Mouse (Mus musculus) limb, embryonic 14.5 days (tissue): ENCODE data around the gene Abcc12. TPM values are rescaled to one million over a fixed set of nuclear protein-coding genes. Genes with fewer than 3 reads are reported as not detected.

ENCODE experiments used
- ATAC-seq: fragments of 200-750 bp; cut with Nextera tagmentation; 2 replicates; pipeline ENCODE4 v1.8.0; 2017; ENCODE audit warnings: low read depth, moderate number of reproducible peaks, moderate TSS enrichment; ENCODE audit not compliant: low FRiP score
- DNase-seq: peaks from one replicate; pipeline ENCODE4 v3.0.0-alpha.2; 2015; ENCODE audit warnings: low spot score
- H3K27ac ChIP-seq: fragments of 300-500 bp; sonication (generic); replicated peaks from 2 replicates; pipeline ENCODE4 v1.5.1; 2014; ENCODE audit warnings: low read depth, mild to moderate bottlenecking, low read length, moderate library complexity, mixed read lengths
- H3K27me3 ChIP-seq: fragments of 300-500 bp; sonication (generic); 2 replicates; pipeline ENCODE4 v1.6.1; 2014; ENCODE audit warnings: low read length, mixed read lengths; ENCODE audit not compliant: control insufficient read depth, insufficient read depth
- H3K36me3 ChIP-seq: fragments of 300-500 bp; sonication (generic); 2 replicates; pipeline ENCODE4 v1.6.1; 2014; ENCODE audit warnings: mild to moderate bottlenecking, low read length, moderate library complexity, mixed read lengths; ENCODE audit not compliant: control insufficient read depth, insufficient read depth
- H3K4me1 ChIP-seq: fragments of 300-500 bp; sonication (generic); 2 replicates; pipeline ENCODE4 v1.6.1; 2014; ENCODE audit warnings: antibody characterized with exemption, low read length, mixed read lengths; ENCODE audit not compliant: control insufficient read depth, insufficient read depth
- H3K4me2 ChIP-seq: fragments of 300-500 bp; sonication (generic); replicated peaks from 2 replicates; pipeline ENCODE4 v1.6.1; 2014; ENCODE audit warnings: low read depth, mild to moderate bottlenecking, low read length, moderate library complexity; ENCODE audit not compliant: severe bottlenecking
- H3K4me3 ChIP-seq: fragments of 300-500 bp; sonication (generic); replicated peaks from 2 replicates; pipeline ENCODE4 v1.5.1; 2014; ENCODE audit warnings: low read length
- H3K9ac ChIP-seq: fragments of 300-500 bp; sonication (generic); 2 replicates; pipeline ENCODE4 v1.6.1; 2014; ENCODE audit warnings: mild to moderate bottlenecking, low read depth, low read length, moderate library complexity; ENCODE audit not compliant: severe bottlenecking
- H3K9me3 ChIP-seq: fragments of 300-500 bp; sonication (generic); 2 replicates; pipeline ENCODE4 v1.6.1; 2016; ENCODE audit warnings: low read length; ENCODE audit not compliant: control insufficient read depth
- POLR2A ChIP-seq: fragments of 200-500 bp; IDR thresholded peaks from 2 replicates; pipeline ENCODE4 v1.8.0; 2012; ENCODE audit warnings: inconsistent platforms, mild to moderate bottlenecking, moderate library complexity, borderline replicate concordance; ENCODE audit not compliant: insufficient read depth, insufficient read length; ENCODE audit errors: extremely low read depth
- WGBS: fragments of 180-500 bp; shearing (Covaris S2); extraction: QIAGEN DNeasy Blood & Tissue Kit; methylation state at CpG from one replicate; pipeline ENCODE4 v1.1.7; 2014; 5-methylcytosine and 5-hydroxymethylcytosine counted together
- polyA plus RNA-seq, 2 experiments: library from polyadenylated mRNA; depleted of rRNA in 1 of 2; stranded (reverse) in 1 of 2; unstranded in 1 of 2; fragments of >200 nt; fragmentation: Nextera tagmentation in 1 of 2; extraction: Ambion mirVana in 1 of 2; gene quantifications; 2 replicates each; pipeline versions ENCODE4 v1.2.1 to v1.2.3; 2012 to 2014

Gene Abcc12
- polyA plus RNA-seq, 2 experiments: 0.12 to 0.78 TPM

DNA sequence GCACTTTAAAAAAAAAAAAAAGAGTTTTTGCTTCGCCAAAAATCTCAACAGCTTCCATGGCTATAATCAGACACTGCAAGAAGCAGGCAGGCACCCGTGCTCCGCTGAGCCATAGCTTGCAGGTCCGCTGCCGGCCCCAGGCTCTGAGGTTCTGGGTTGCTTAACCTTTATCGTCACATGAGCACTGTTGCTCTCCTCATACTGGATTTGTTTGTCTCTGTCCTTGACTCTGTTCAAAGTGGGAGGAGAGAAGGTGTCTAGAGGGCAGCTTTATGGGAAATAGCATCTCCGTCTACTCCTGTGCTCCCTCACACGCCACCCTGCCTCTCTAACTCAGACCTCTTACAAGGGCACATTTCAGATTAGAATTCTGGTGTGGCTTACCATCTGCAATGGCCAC lies 1.8 kb downstream of the Abcc12 start:
- Histone ChIP-seq H3K4me2 (no peak overlapping the region), H3K27ac (no peak overlapping the region), H3K9me3 (no peaks in the 10 kb centered on the region), H3K9ac (no peak overlapping the region), H3K4me1 (peaks cover 8% of the 10 kb centered on the region; the same call in 1 of the 2 replicates), H3K36me3 (no peaks in the 10 kb centered on the region), H3K4me3 (no peak overlapping the region), H3K27me3 (no peaks in the 10 kb centered on the region)
- 65% methylated on average over 8 of the region's 8 CpGs for WGBS
- no peak for DNase-seq
- no peak for ATAC-seq
- TF ChIP-seq POLR2A: no peak

DNA sequence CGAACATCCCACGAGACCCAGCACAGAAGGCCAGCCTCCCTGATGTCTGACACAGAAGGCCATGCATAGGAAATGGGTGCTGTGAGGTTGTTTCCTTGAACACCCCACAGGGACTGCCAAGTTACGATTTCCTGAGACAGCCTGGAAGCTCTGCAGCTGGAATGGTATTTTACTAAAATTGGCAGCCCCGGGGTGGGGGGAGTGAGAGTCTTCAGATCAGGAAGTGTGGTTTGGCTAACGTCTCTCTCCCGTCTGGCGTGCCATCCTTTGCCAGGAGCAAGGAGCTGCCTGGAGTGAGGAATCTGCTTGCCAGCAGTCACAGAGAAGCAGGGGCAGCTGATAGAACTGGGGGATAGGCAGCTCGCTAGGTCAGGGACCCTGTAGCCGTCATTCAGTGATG lies 2.4 kb downstream of the Abcc12 start:
- H3K27me3 ChIP-seq: no peaks in the 10 kb centered on the region
- H3K9ac ChIP-seq: no peak overlapping the region
- no peak for TF ChIP-seq POLR2A
- 30% methylated on average over 9 of the region's 9 CpGs for whole genome bisulfite sequencing
- no peak overlapping the region for H3K4me2 ChIP-seq
- no peak for ATAC-seq
- peaks cover 8% of the 10 kb centered on the region; the same call in 1 of the 2 replicates for H3K4me1 ChIP-seq
- H3K27ac ChIP-seq: no peak overlapping the region
- no peak overlapping the region for H3K4me3 ChIP-seq
- DNase-seq: no peak
- H3K36me3 ChIP-seq: no peaks in the 10 kb centered on the region
- H3K9me3 ChIP-seq: no peaks in the 10 kb centered on the region

DNA sequence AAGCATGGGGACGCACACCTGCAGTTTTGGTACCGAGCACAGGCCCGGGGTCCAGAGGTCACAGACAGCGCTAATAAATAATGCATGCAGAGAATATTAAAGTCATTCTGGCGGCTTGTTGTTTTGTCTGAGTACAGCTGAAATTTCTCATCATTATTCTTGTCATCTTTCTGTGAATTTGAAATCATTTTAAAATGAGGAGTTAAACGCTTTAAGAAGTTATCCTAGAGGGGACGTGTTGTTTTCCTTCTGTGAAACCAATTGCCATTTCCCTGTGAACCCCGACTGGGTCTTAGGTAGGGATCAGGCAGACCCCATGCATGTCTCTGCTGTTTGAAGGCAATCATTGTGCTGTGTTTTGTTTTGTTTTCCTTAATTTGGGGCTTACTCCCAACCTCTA lies 2.9 kb downstream of the Abcc12 start:
- WGBS: 73% methylated on average over 8 of the region's 8 CpGs
- H3K4me3 ChIP-seq: no peak overlapping the region
- no peak overlapping the region for H3K9ac ChIP-seq
- no peak for TF ChIP-seq POLR2A
- no peak overlapping the region for H3K27ac ChIP-seq
- H3K4me2 ChIP-seq: no peak overlapping the region
- DNase-seq: no peak
- H3K36me3 ChIP-seq: no peaks in the 10 kb centered on the region
- H3K9me3 ChIP-seq: no peaks in the 10 kb centered on the region
- ATAC-seq: no peak
- peaks cover 8% of the 10 kb centered on the region; the same call in 1 of the 2 replicates for H3K4me1 ChIP-seq
- H3K27me3 ChIP-seq: no peaks in the 10 kb centered on the region

DNA sequence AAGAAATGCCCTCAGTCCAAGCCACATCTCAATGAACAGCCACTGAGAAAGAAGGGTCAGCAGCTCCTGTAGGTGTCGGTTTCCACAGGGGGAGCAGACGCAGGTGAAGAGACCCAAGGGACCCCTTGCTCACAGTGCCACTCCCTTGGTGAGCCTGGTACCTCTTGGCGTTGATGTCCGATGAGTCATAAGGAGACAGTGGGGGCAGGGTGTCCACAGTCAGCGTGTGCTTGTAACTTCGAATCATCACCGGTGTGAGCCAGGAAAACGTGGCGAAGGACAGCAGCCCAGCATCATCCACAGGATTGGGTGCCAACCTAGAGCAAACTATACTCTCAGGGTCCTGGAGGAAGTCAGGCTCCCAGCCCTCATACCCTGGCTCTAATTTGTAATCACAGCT lies 16.8 kb downstream of the Abcc12 start:
- Histone ChIP-seq H3K27me3 (no peaks in the 10 kb centered on the region), H3K36me3 (no peaks in the 10 kb centered on the region)
- WGBS: 87% methylated on average over 9 of the region's 9 CpGs

DNA sequence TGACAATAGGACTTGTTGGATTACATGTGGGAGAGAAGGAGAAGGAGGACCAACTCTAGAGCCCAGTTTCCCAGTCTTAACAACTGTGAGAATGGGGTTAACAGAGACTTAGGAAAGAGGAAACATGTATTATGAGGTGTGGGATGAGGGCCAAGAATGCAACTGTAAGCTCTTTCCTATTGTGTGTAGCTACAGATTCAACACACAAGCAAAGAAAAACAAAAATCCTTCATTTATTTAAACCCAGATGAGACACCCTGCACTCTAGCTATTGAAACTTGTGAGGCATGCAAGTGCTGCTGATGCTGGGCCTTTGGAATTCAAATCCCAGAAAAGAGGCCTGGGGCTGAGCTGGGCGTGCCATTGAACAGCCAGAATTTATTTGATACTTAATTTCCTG lies 18.7 kb downstream of the Abcc12 start:
- Histone ChIP-seq H3K9ac (no peak overlapping the region), H3K4me3 (no peak overlapping the region), H3K27ac (peak overlapping the region; percentile 45), H3K9me3 (no peaks in the 10 kb centered on the region), H3K36me3 (no peaks in the 10 kb centered on the region), H3K4me2 (no peak overlapping the region), H3K27me3 (no peaks in the 10 kb centered on the region), H3K4me1 (peaks cover 6% of the 10 kb centered on the region; the same call in 1 of the 2 replicates)
- WGBS: 29% methylated on average over 1 of the region's 1 CpGs
- TF ChIP-seq POLR2A: no peak
- ATAC-seq (no peak), DNase-seq (peak; percentile 29)

More for the DNA sequence above, 16.8 kb downstream of the Abcc12 start:
- DNase-seq (no peak), ATAC-seq (no peak)
- TF ChIP-seq POLR2A: no peak
- Histone ChIP-seq H3K9ac (no peak overlapping the region), H3K4me1 (peaks cover 6% of the 10 kb centered on the region; the same call in 1 of the 2 replicates), H3K4me2 (no peak overlapping the region), H3K4me3 (no peak overlapping the region), H3K27ac (no peak overlapping the region), H3K9me3 (no peaks in the 10 kb centered on the region)

DNA sequence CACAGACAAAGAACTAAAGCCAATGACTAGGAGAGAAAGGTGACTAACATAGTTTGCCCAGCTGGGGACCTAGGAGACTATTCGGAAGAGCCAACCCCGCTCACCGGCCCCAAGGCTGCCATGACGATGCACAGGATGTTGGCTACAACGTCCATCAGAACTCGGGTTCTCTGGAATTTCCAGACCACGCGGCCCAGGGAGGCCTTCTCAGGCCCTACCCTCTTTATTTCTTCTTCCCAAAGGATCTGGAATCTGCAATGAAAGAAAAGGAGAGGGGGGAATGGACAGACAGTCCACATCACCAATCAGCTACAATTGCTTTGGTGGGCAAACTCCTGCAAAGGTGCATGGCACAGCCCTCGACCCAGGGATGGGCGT lies 19.8 kb downstream of the Abcc12 start:
- Histone ChIP-seq H3K4me1 (peaks cover 6% of the 10 kb centered on the region; the same call in 1 of the 2 replicates), H3K9ac (no peak overlapping the region), H3K27me3 (no peaks in the 10 kb centered on the region), H3K4me2 (no peak overlapping the region), H3K4me3 (no peak overlapping the region), H3K27ac (no peak overlapping the region), H3K36me3 (no peaks in the 10 kb centered on the region), H3K9me3 (no peaks in the 10 kb centered on the region)
- no peak for ATAC-seq
- TF ChIP-seq POLR2A: no peak
- 87% methylated on average over 10 of the region's 10 CpGs for WGBS
- DNase-seq: no peak
